Mouse (Mus musculus) ovary, postnatal 36 days (tissue): ENCODE measurements at regions not wholly inside any gene's neighbourhood (a gene's known extent, or its start where the extent isn't known, plus 50 kb on each side); places are given as distances from the start of the nearest gene placed in this dataset.

ENCODE experiments used
- DNase-seq: peaks from one replicate; pipeline ENCODE4 v3.0.0; 2022; ENCODE audit warnings: low spot score, mixed read lengths

GRCm38 (mm10) chr15:96880066-96880465 lies 175.7 kb downstream of the Slc38a4 start:
- no peak for DNase-seq

- no peak for DNase-seq
Measured at GRCm38 (mm10) chr15:96878796-96879195, 177.0 kb downstream of the Slc38a4 start.

GRCm38 (mm10) chr15:96877931-96878330 lies 177.8 kb downstream of the Slc38a4 start:
- DNase-seq: no peak

GRCm38 (mm10) chr15:96877271-96877670 lies 177.7 kb upstream of the Slc38a2 start:
- no peak for DNase-seq

- no peak for DNase-seq
Measured at GRCm38 (mm10) chr15:96874145-96874544, 174.6 kb upstream of the Slc38a2 start.

GRCm38 (mm10) chr15:96873562-96873961 lies 174.0 kb upstream of the Slc38a2 start:
- no peak for DNase-seq

- DNase-seq: no peak
Measured at GRCm38 (mm10) chr15:96873126-96873525, 173.6 kb upstream of the Slc38a2 start.

GRCm38 (mm10) chr15:96867701-96868100 lies 168.2 kb upstream of the Slc38a2 start:
- DNase-seq: no peak

- no peak for DNase-seq
Measured at GRCm38 (mm10) chr15:96865932-96866331, 166.4 kb upstream of the Slc38a2 start.

GRCm38 (mm10) chr15:96857709-96858108 lies 158.2 kb upstream of the Slc38a2 start:
- DNase-seq: no peak

GRCm38 (mm10) chr15:96851970-96852768 lies 152.6 kb upstream of the Slc38a2 start:
- no peak for DNase-seq

GRCm38 (mm10) chr15:96848150-96848549 lies 148.6 kb upstream of the Slc38a2 start:
- DNase-seq: no peak

- no peak for DNase-seq
Measured at GRCm38 (mm10) chr15:96845221-96845620, 145.7 kb upstream of the Slc38a2 start.

- no peak for DNase-seq
Measured at GRCm38 (mm10) chr15:96844290-96844689, 144.8 kb upstream of the Slc38a2 start.

- DNase-seq: no peak
Measured at GRCm38 (mm10) chr15:96843589-96843988, 144.1 kb upstream of the Slc38a2 start.

GRCm38 (mm10) chr15:96842881-96843280 lies 143.4 kb upstream of the Slc38a2 start:
- DNase-seq: no peak

GRCm38 (mm10) chr15:96836670-96837069 lies 137.1 kb upstream of the Slc38a2 start:
- no peak for DNase-seq

- DNase-seq: no peak
Measured at GRCm38 (mm10) chr15:96834862-96835261, 135.3 kb upstream of the Slc38a2 start.

- no peak for DNase-seq
Measured at GRCm38 (mm10) chr15:96834162-96834843, 134.8 kb upstream of the Slc38a2 start.

- DNase-seq: no peak
Measured at GRCm38 (mm10) chr15:96832389-96832788, 132.9 kb upstream of the Slc38a2 start.

GRCm38 (mm10) chr15:96831256-96831655 lies 131.7 kb upstream of the Slc38a2 start:
- DNase-seq: no peak

GRCm38 (mm10) chr15:96830578-96830977 lies 131.0 kb upstream of the Slc38a2 start:
- DNase-seq: no peak

- DNase-seq: peak; percentile 52
Measured at GRCm38 (mm10) chr15:96829941-96830340, 130.4 kb upstream of the Slc38a2 start.
